Mouse (Mus musculus): Measurements from ENCODE around the gene Astn2. TPM values are rescaled to one million over a fixed set of nuclear protein-coding genes. Genes with fewer than 3 reads are reported as not detected.

The Astn2 gene
- polyA plus RNA-seq, 1 experiment from 2014 or later = 0.42 TPM

DNA sequence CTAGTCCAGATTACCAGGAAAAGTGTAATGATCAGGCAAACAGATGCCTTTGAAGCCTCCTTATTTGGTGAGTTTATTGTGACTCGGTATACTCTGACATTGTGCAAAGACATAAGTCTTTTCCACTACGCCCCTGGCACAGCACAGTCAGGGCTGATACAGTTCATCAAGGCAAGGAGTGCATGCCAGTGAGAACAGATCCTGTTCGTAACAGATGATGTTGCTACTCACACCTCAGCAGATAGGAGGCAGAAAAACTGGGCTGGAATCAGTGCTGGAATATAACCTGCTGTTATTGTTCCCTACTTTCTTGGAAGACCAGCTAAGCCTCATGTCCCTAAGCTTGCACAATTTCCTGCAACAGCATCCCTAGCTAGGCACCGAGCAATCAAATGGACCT lies 565.6 kb downstream of the Astn2 start:
- peak overlapping the region; percentile 40; the same call in 1 of the 2 replicates for H3K27ac ChIP-seq (ENCODE audit: low read depth, low read length)
- no peaks in the 10 kb centered on the region for H3K36me3 ChIP-seq (ENCODE audit: control insufficient read depth, insufficient read depth, low read length)
- no peaks in the 10 kb centered on the region for H3K9me3 ChIP-seq (replicated peaks; ENCODE audit: control insufficient read depth, low read length)
- H3K9ac ChIP-seq (ENCODE audit: low read length) = no peak overlapping the region
- peaks cover 14% of the 10 kb centered on the region for H3K4me1 ChIP-seq (ENCODE audit: control insufficient read depth, insufficient read depth, low read length)
- H3K27me3 ChIP-seq (replicated peaks; ENCODE audit: control insufficient read depth, insufficient read depth, low read length) = 0 out of 2 replicates have a peak, but pooled peaks cover 3% of the 10 kb centered on the region
- DNase-seq (ENCODE audit: low spot score) (peak; percentile 64), ATAC-seq (peak; percentile 45)
- H3K4me2 ChIP-seq (ENCODE audit: low read length) = no peak overlapping the region
- H3K4me3 ChIP-seq (ENCODE audit: low read depth, low read length) = no peak overlapping the region
- 30% methylated on average over 4 of the region's 4 CpGs for WGBS

DNA sequence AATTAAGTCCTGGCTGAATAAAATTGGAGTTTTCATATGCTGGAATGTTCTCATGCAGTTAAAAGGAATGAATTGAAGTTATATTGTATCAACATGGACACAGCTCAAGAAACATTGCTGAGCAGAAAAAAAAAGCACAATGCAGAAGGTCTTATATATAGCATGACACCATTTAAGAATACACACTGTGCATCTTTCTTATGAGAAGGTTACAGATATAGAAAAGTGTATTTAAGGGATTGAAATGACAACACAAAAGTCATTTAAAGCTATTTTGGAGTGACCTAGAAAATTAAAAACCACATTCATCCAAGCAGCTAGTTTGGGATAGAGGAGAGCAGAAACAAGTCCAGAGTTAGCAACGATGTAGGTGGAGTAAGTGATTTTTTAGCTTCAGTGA lies 571.4 kb downstream of the Astn2 start:
- ATAC-seq (no peak), DNase-seq (ENCODE audit: low spot score) (no peak)
- no peaks in the 10 kb centered on the region for H3K36me3 ChIP-seq (ENCODE audit: control insufficient read depth, insufficient read depth, low read length)
- no peak overlapping the region for H3K27ac ChIP-seq (ENCODE audit: low read depth, low read length)
- no peaks in the 10 kb centered on the region for H3K4me1 ChIP-seq (ENCODE audit: control insufficient read depth, insufficient read depth, low read length)
- H3K4me3 ChIP-seq (ENCODE audit: low read depth, low read length) = no peak overlapping the region
- no peak overlapping the region for H3K4me2 ChIP-seq (ENCODE audit: low read length)
- no peak overlapping the region for H3K9ac ChIP-seq (ENCODE audit: low read length)
- 86% methylated on average over 1 of the region's 1 CpGs for WGBS
- H3K9me3 ChIP-seq (replicated peaks; ENCODE audit: control insufficient read depth, low read length) = no peaks in the 10 kb centered on the region
- 0 out of 2 replicates have a peak, but pooled peaks cover 3% of the 10 kb centered on the region for H3K27me3 ChIP-seq (replicated peaks; ENCODE audit: control insufficient read depth, insufficient read depth, low read length)

DNA sequence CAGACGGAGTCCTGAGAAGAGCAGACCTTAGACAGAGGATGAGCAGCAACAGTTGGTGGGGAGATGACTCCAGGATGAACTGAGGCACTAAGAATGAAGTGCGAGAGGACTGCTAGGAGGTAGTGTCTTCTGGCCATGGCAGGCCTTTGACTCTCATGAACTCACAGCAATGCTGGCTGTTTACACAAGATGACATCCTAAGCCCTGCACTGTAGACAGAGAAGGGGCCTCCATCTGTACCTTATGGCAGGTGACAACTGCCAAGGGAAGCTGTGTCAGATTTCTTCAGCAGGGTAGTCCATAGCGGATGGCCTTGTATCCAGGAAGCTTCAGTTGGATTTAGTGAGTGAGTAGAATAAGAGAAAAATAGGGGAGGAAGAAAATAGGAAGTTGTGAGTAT lies 572.5 kb downstream of the Astn2 start:
- 0 out of 2 replicates have a peak, but pooled peaks cover 2% of the 10 kb centered on the region for H3K27me3 ChIP-seq (replicated peaks; ENCODE audit: control insufficient read depth, insufficient read depth, low read length)
- H3K4me2 ChIP-seq (ENCODE audit: low read length) = no peak overlapping the region
- DNase-seq (ENCODE audit: low spot score) = no peak
- 89% methylated on average over 3 of the region's 3 CpGs for WGBS
- H3K36me3 ChIP-seq (ENCODE audit: control insufficient read depth, insufficient read depth, low read length) = no peaks in the 10 kb centered on the region
- no peaks in the 10 kb centered on the region for H3K4me1 ChIP-seq (ENCODE audit: control insufficient read depth, insufficient read depth, low read length)
- H3K27ac ChIP-seq (ENCODE audit: low read depth, low read length) = no peak overlapping the region
- no peaks in the 10 kb centered on the region for H3K9me3 ChIP-seq (replicated peaks; ENCODE audit: control insufficient read depth, low read length)
- H3K4me3 ChIP-seq (ENCODE audit: low read depth, low read length) = no peak overlapping the region
- no peak overlapping the region for H3K9ac ChIP-seq (ENCODE audit: low read length)
- no peak for ATAC-seq

DNA sequence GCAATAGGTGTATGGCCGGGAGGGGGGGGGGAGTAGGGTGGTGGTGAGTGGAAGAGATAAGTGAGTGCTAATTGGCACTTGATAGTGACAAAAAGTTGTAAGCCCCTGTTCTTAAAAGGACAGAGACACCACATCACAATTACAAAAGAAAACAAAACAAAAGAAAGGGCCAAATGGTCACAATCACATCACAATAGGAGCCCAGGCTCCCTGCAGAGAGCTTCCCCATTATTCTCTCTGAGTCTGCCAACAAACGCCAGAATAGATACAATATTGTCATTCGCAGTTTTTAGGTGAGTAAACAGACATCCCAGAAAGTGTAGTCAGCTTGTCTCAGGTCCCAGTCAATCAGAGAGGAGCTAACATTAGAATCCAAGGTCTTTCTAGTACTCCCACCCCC lies 573.9 kb downstream of the Astn2 start:
- ATAC-seq = no peak
- no peak for DNase-seq (ENCODE audit: low spot score)
- 13% methylated on average over 3 of the region's 3 CpGs for WGBS
- no peak overlapping the region for H3K4me3 ChIP-seq (ENCODE audit: low read depth, low read length)
- H3K36me3 ChIP-seq (ENCODE audit: control insufficient read depth, insufficient read depth, low read length) = no peaks in the 10 kb centered on the region
- H3K27ac ChIP-seq (ENCODE audit: low read depth, low read length) = no peak overlapping the region
- no peaks in the 10 kb centered on the region for H3K9me3 ChIP-seq (replicated peaks; ENCODE audit: control insufficient read depth, low read length)
- H3K4me2 ChIP-seq (ENCODE audit: low read length) = no peak overlapping the region
- no peaks in the 10 kb centered on the region for H3K27me3 ChIP-seq (replicated peaks; ENCODE audit: control insufficient read depth, insufficient read depth, low read length)
- H3K9ac ChIP-seq (ENCODE audit: low read length) = no peak overlapping the region
- H3K4me1 ChIP-seq (ENCODE audit: control insufficient read depth, insufficient read depth, low read length) = no peaks in the 10 kb centered on the region

DNA sequence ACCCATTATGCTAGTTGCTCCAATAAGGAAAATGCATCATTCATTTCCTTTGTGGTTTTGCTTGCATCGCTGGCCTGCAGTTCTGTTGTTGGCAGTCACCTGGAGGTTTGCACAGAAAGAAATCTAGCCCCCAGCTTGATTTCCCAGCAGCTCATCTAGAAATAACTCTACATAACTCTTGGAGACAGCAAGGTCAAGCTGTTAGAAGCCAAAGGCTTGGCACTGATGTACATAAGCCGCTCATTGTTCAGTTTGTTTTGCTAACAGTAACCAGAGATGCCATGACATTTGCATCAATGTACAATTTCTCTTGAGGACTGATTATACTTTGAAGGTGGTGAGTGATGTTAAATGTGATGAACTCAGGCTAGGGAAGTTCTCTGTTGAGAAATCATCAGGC lies 583.3 kb downstream of the Astn2 start:
- no peak for DNase-seq (ENCODE audit: low spot score)
- H3K27ac ChIP-seq (ENCODE audit: low read depth, low read length) = no peak overlapping the region

DNA sequence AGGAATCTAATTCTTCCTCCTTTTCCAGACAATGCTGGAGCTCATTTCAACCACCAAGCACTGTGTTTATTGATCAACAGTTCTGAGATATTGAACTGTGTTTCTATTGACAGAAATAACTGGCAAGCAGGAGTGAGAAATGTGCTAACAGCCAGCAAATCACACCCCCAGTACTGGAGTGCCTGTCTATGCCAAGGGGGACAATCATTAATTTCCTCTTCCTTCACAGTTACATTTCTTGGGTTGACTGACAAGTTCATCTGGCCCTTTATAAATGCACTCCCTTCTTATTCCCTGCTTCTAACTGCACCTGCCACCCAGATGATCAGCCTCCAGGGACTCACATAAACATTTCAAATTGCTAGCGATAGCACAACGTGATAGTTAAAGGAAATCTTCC lies 584.2 kb downstream of the Astn2 start:
- Histone ChIP-seq H3K27ac (ENCODE audit: low read depth, low read length) (no peak overlapping the region), H3K4me3 (ENCODE audit: low read depth, low read length) (no peak overlapping the region), H3K27me3 (replicated peaks; ENCODE audit: control insufficient read depth, insufficient read depth, low read length) (no peaks in the 10 kb centered on the region), H3K36me3 (ENCODE audit: control insufficient read depth, insufficient read depth, low read length) (no peaks in the 10 kb centered on the region), H3K9me3 (replicated peaks; ENCODE audit: control insufficient read depth, low read length) (no peaks in the 10 kb centered on the region), H3K4me2 (ENCODE audit: low read length) (no peak overlapping the region), H3K4me1 (ENCODE audit: control insufficient read depth, insufficient read depth, low read length) (peaks cover 2% of the 10 kb centered on the region; the same call in 1 of the 2 replicates), H3K9ac (ENCODE audit: low read length) (no peak overlapping the region)
- WGBS = 53% methylated on average over 2 of the region's 2 CpGs
- peak; percentile 58; the same call in 1 of the 2 replicates for ATAC-seq
- DNase-seq (ENCODE audit: low spot score) = peak; percentile 59

More for the DNA sequence above, 583.3 kb downstream of the Astn2 start:
- no peaks in the 10 kb centered on the region for H3K27me3 ChIP-seq (replicated peaks; ENCODE audit: control insufficient read depth, insufficient read depth, low read length)
- peaks cover 2% of the 10 kb centered on the region; the same call in 1 of the 2 replicates for H3K4me1 ChIP-seq (ENCODE audit: control insufficient read depth, insufficient read depth, low read length)
- H3K9ac ChIP-seq (ENCODE audit: low read length) = no peak overlapping the region
- H3K4me3 ChIP-seq (ENCODE audit: low read depth, low read length) = no peak overlapping the region
- no peak overlapping the region for H3K4me2 ChIP-seq (ENCODE audit: low read length)
- ATAC-seq = no peak
- 77% methylated on average over 2 of the region's 2 CpGs for WGBS
- no peaks in the 10 kb centered on the region for H3K36me3 ChIP-seq (ENCODE audit: control insufficient read depth, insufficient read depth, low read length)
- H3K9me3 ChIP-seq (replicated peaks; ENCODE audit: control insufficient read depth, low read length) = no peaks in the 10 kb centered on the region

DNA sequence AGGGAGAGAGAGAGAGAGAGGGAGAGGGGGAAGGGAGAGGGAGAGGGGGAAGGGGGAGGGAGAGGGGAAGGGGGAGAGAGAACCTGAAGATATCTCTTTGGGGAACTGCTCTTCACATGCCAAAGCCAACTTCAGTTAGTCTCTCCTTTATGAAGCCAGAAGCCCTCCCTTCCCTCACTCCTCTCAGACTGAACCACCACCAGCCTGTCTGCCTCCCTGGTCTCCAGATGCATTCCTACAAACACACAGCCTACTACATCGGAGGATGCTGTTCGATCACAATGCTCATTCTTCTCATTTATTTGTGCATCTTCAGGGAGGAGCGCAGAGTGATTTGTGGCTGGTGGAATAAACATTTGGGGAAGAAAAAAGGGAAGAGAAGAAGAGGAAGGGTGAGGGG lies 584.6 kb downstream of the Astn2 start:
- peaks cover 2% of the 10 kb centered on the region; the same call in 1 of the 2 replicates for H3K4me1 ChIP-seq (ENCODE audit: control insufficient read depth, insufficient read depth, low read length)
- no peak for DNase-seq (ENCODE audit: low spot score)
- WGBS = 49% methylated on average over 3 of the region's 3 CpGs

DNA sequence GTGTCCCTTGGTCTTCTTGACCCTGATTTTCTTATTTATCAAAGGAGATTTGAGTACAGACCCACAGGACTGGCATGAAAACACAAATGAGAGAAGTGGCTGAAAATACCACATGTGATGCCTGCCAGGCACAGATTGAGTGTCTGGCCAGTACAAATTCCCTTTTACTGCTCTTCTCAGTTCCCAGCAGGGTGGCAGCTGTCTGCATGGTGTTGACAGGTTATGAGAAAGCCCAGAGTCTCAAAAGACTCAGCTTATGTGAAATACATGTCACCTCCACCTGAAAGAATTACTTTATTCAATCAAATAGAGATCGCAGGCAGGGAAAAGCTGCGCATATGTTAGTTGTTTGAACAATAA lies 590.3 kb downstream of the Astn2 start:
- 78% methylated on average over 2 of the region's 2 CpGs for WGBS
- ATAC-seq = peak; percentile 52; the same call in 1 of the 2 replicates
- 0 out of 2 replicates have a peak overlapping the region, but pooled peaks have one; percentile 24 for H3K27ac ChIP-seq (ENCODE audit: low read depth, low read length)

More for the DNA sequence above, 584.6 kb downstream of the Astn2 start:
- Histone ChIP-seq H3K4me3 (ENCODE audit: low read depth, low read length) (no peak overlapping the region), H3K27ac (ENCODE audit: low read depth, low read length) (no peak overlapping the region), H3K9me3 (replicated peaks; ENCODE audit: control insufficient read depth, low read length) (no peaks in the 10 kb centered on the region), H3K9ac (ENCODE audit: low read length) (no peak overlapping the region), H3K36me3 (ENCODE audit: control insufficient read depth, insufficient read depth, low read length) (no peaks in the 10 kb centered on the region), H3K27me3 (replicated peaks; ENCODE audit: control insufficient read depth, insufficient read depth, low read length) (no peaks in the 10 kb centered on the region), H3K4me2 (ENCODE audit: low read length) (no peak overlapping the region)
- peak; percentile 55; the same call in 1 of the 2 replicates for ATAC-seq

DNA sequence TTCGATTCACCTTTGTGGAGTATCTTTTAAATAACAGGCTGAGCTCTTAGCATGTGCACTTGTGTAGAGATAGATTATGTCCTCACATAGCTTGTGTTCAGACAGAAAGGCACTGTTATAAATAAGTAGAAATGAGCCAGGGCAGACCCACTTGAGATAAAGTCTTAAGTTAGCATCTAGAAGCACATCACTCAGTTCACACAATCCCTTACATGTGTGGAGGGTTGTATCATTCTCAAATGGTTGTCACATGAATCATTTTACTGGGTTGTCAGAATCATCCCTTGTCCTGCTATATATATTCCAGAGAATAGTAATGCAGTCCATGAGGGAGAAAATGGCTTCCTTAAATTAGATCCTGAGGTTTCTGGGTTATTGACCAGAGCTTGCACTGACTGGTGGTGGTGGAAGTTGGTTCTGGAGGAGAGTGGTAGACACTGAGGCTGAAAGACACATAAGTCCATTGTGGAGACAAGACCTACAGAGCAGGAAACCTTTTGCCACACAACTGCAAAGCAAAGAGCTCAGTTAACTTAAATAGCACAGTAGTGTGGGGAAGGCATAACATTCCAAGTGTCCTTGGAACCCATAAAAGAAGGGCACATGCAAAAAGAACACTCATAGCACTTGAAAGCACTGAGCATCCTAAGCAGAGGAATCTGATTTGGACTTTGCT lies 590.8 kb downstream of the Astn2 start:
- 0 out of 2 replicates have a peak, but pooled peaks have one; percentile 2 for ATAC-seq
- no peak overlapping the region for H3K9ac ChIP-seq (ENCODE audit: low read length)
- no peaks in the 10 kb centered on the region for H3K36me3 ChIP-seq (ENCODE audit: control insufficient read depth, insufficient read depth, low read length)
- no peak overlapping the region for H3K4me3 ChIP-seq (ENCODE audit: low read depth, low read length)
- no peak overlapping the region for H3K4me2 ChIP-seq (ENCODE audit: low read length)
- H3K9me3 ChIP-seq (replicated peaks; ENCODE audit: control insufficient read depth, low read length) = no peaks in the 10 kb centered on the region
- no peaks in the 10 kb centered on the region for H3K27me3 ChIP-seq (replicated peaks; ENCODE audit: control insufficient read depth, insufficient read depth, low read length)
- H3K4me1 ChIP-seq (ENCODE audit: control insufficient read depth, insufficient read depth, low read length) = 0 out of 2 replicates have a peak, but pooled peaks cover 2% of the 10 kb centered on the region
- H3K27ac ChIP-seq (ENCODE audit: low read depth, low read length) = 0 out of 2 replicates have a peak overlapping the region, but pooled peaks have one; percentile 24
- DNase-seq (ENCODE audit: low spot score) = no peak
- WGBS = 89% methylated on average over 1 of the region's 1 CpGs

More for the DNA sequence above, 590.3 kb downstream of the Astn2 start:
- no peak overlapping the region for H3K4me3 ChIP-seq (ENCODE audit: low read depth, low read length)
- no peak overlapping the region for H3K9ac ChIP-seq (ENCODE audit: low read length)
- no peaks in the 10 kb centered on the region for H3K27me3 ChIP-seq (replicated peaks; ENCODE audit: control insufficient read depth, insufficient read depth, low read length)
- DNase-seq (ENCODE audit: low spot score) = peak; percentile 18
- 0 out of 2 replicates have a peak, but pooled peaks cover 2% of the 10 kb centered on the region for H3K4me1 ChIP-seq (ENCODE audit: control insufficient read depth, insufficient read depth, low read length)
- H3K36me3 ChIP-seq (ENCODE audit: control insufficient read depth, insufficient read depth, low read length) = no peaks in the 10 kb centered on the region
- no peak overlapping the region for H3K4me2 ChIP-seq (ENCODE audit: low read length)
- no peaks in the 10 kb centered on the region for H3K9me3 ChIP-seq (replicated peaks; ENCODE audit: control insufficient read depth, low read length)
